Mouse (Mus musculus): Measurements from ENCODE around the gene D930007J09Rik. TPM values are rescaled to one million over a fixed set of nuclear protein-coding genes. Genes with fewer than 3 reads are reported as not detected.

Gene D930007J09Rik
- polyA plus RNA-seq, 1 experiment from 2014 or later: not detected

GRCm38 (mm10) chr13:32763141-32763540 lies 39.5 kb downstream of the D930007J09Rik start:
- no peak for DNase-seq (ENCODE audit: low spot score)
- Histone ChIP-seq H3K27me3 (ENCODE audit: control insufficient read depth, insufficient read depth, low read length) (no peaks in the 10 kb centered on the region), H3K9ac (ENCODE audit: low read length) (no peak overlapping the region), H3K4me3 (ENCODE audit: low read depth, low read length) (no peak overlapping the region), H3K36me3 (ENCODE audit: control insufficient read depth, insufficient read depth, low read length) (no peaks in the 10 kb centered on the region), H3K9me3 (ENCODE audit: control insufficient read depth, low read length) (no peaks in the 10 kb centered on the region), H3K27ac (replicated peaks; ENCODE audit: low read depth, low read length) (no peak overlapping the region), H3K4me1 (ENCODE audit: control insufficient read depth, insufficient read depth, low read length) (no peaks in the 10 kb centered on the region), H3K4me2 (ENCODE audit: low read depth, severe bottlenecking) (no peak overlapping the region)
- no peak for ATAC-seq (ENCODE audit: insufficient number of reproducible peaks, low FRiP score, low TSS enrichment, low read depth)
- 83% methylated on average over 3 of the region's 3 CpGs for WGBS

GRCm38 (mm10) chr13:32760795-32761194 lies 41.9 kb downstream of the D930007J09Rik start:
- Histone ChIP-seq H3K4me1 (ENCODE audit: control insufficient read depth, insufficient read depth, low read length) (no peaks in the 10 kb centered on the region; the same call in 1 of the 2 replicates), H3K9me3 (ENCODE audit: control insufficient read depth, low read length) (no peaks in the 10 kb centered on the region), H3K4me3 (ENCODE audit: low read depth, low read length) (no peak overlapping the region), H3K36me3 (ENCODE audit: control insufficient read depth, insufficient read depth, low read length) (no peaks in the 10 kb centered on the region), H3K9ac (ENCODE audit: low read length) (no peak overlapping the region), H3K27me3 (ENCODE audit: control insufficient read depth, insufficient read depth, low read length) (no peaks in the 10 kb centered on the region), H3K27ac (replicated peaks; ENCODE audit: low read depth, low read length) (no peak overlapping the region), H3K4me2 (ENCODE audit: low read depth, severe bottlenecking) (no peak overlapping the region)
- 80% methylated on average over 2 of the region's 2 CpGs for WGBS
- DNase-seq (ENCODE audit: low spot score) (no peak), ATAC-seq (ENCODE audit: insufficient number of reproducible peaks, low FRiP score, low TSS enrichment, low read depth) (no peak)

GRCm38 (mm10) chr13:32759036-32759435 lies 43.6 kb downstream of the D930007J09Rik start:
- no peak overlapping the region for H3K4me2 ChIP-seq (ENCODE audit: low read depth, severe bottlenecking)
- no peaks in the 10 kb centered on the region for H3K9me3 ChIP-seq (ENCODE audit: control insufficient read depth, low read length)
- 15% methylated on average over 4 of the region's 4 CpGs for WGBS
- no peaks in the 10 kb centered on the region for H3K27me3 ChIP-seq (ENCODE audit: control insufficient read depth, insufficient read depth, low read length)
- H3K4me1 ChIP-seq (ENCODE audit: control insufficient read depth, insufficient read depth, low read length): no peaks in the 10 kb centered on the region; the same call in 1 of the 2 replicates
- H3K9ac ChIP-seq (ENCODE audit: low read length): no peak overlapping the region
- no peaks in the 10 kb centered on the region for H3K36me3 ChIP-seq (ENCODE audit: control insufficient read depth, insufficient read depth, low read length)
- ATAC-seq (ENCODE audit: insufficient number of reproducible peaks, low FRiP score, low TSS enrichment, low read depth) (no peak), DNase-seq (ENCODE audit: low spot score) (no peak)
- no peak overlapping the region for H3K27ac ChIP-seq (replicated peaks; ENCODE audit: low read depth, low read length)
- no peak overlapping the region for H3K4me3 ChIP-seq (ENCODE audit: low read depth, low read length)

Other genes starting within 250 kb of the D930007J09Rik start
- gene Mylk4, start 18.9 kb downstream of the D930007J09Rik start, polyA plus RNA-seq (2014; fragmentation: Nextera tagmentation; extraction: Ambion mirVana): 0.76 and 1.1 TPM in 2 replicates
- gene Wrnip1, start 811 bp downstream of the D930007J09Rik start, polyA plus RNA-seq (2014; fragmentation: Nextera tagmentation; extraction: Ambion mirVana): 17.5 and 19.7 TPM in 2 replicates
- 1.5 and 2.5 TPM in 2 replicates for gene Serpinb1a, start 48.3 kb upstream of the D930007J09Rik start, polyA plus RNA-seq (2014; fragmentation: Nextera tagmentation; extraction: Ambion mirVana)
- not detected in 2 replicates for gene Serpinb1c, start 95.4 kb upstream of the D930007J09Rik start, polyA plus RNA-seq (2014; fragmentation: Nextera tagmentation; extraction: Ambion mirVana)
- gene Serpinb6b, start 162.4 kb upstream of the D930007J09Rik start, polyA plus RNA-seq (2014; fragmentation: Nextera tagmentation; extraction: Ambion mirVana): 0.32 and 0.54 TPM in 2 replicates
- 0.72 and 1.4 TPM in 2 replicates for gene Serpinb9, start 200.4 kb upstream of the D930007J09Rik start, polyA plus RNA-seq (2014; fragmentation: Nextera tagmentation; extraction: Ambion mirVana)
- not detected in 2 replicates for gene Serpinb9b, start 224.6 kb upstream of the D930007J09Rik start, polyA plus RNA-seq (2014; fragmentation: Nextera tagmentation; extraction: Ambion mirVana)

All from limb, embryonic 11.5 days (tissue).